Mouse (Mus musculus) midbrain, embryonic 10.5 days (tissue): Measurements from ENCODE around the gene Stn1. TPM values are rescaled to one million over a fixed set of nuclear protein-coding genes. Genes with fewer than 3 reads are reported as not detected.

Source experiments
- DNase-seq: peaks from one replicate; pipeline ENCODE4 v3.0.0-alpha.2; 2017; ENCODE audit warnings: low spot score
- H3K27ac ChIP-seq: fragments of 300-500 bp; sonication (generic); replicated peaks from 2 replicates; pipeline ENCODE4 v1.5.1; 2016; ENCODE audit warnings: mild to moderate bottlenecking
- H3K27me3 ChIP-seq: fragments of 300-500 bp; sonication (generic); 2 replicates; pipeline ENCODE4 v1.6.1; 2016; ENCODE audit warnings: low read depth, mild to moderate bottlenecking; ENCODE audit not compliant: poor library complexity, severe bottlenecking
- H3K36me3 ChIP-seq: fragments of 300-500 bp; sonication (generic); 2 replicates; pipeline ENCODE4 v1.6.1; 2016; ENCODE audit warnings: mild to moderate bottlenecking, moderate library complexity
- H3K4me1 ChIP-seq: fragments of 300-500 bp; sonication (generic); 2 replicates; pipeline ENCODE4 v1.6.1; 2016
- H3K4me3 ChIP-seq: fragments of 300-500 bp; sonication (generic); 2 replicates; pipeline ENCODE4 v1.5.1; 2016; ENCODE audit warnings: mild to moderate bottlenecking, moderate library complexity
- H3K9me3 ChIP-seq: fragments of 300-500 bp; sonication (generic); replicated peaks from 2 replicates; pipeline ENCODE4 v1.6.1; 2016; ENCODE audit warnings: mild to moderate bottlenecking
- WGBS: fragments of 180-500 bp; shearing (Covaris S2); methylation state at CpG from one replicate; pipeline ENCODE4 v1.1.7; 2016; 5-methylcytosine and 5-hydroxymethylcytosine counted together
- polyA plus RNA-seq: library from polyadenylated mRNA; unstranded; fragments of >200 nt; fragmentation: Nextera tagmentation; extraction: Ambion mirVana; gene quantifications from 2 replicates; pipeline ENCODE4 v1.2.1, GENCODE M21; 2016

Stn1 gene
- polyA plus RNA-seq, 1 experiment from 2014 or later: 63.4 TPM

DNA sequence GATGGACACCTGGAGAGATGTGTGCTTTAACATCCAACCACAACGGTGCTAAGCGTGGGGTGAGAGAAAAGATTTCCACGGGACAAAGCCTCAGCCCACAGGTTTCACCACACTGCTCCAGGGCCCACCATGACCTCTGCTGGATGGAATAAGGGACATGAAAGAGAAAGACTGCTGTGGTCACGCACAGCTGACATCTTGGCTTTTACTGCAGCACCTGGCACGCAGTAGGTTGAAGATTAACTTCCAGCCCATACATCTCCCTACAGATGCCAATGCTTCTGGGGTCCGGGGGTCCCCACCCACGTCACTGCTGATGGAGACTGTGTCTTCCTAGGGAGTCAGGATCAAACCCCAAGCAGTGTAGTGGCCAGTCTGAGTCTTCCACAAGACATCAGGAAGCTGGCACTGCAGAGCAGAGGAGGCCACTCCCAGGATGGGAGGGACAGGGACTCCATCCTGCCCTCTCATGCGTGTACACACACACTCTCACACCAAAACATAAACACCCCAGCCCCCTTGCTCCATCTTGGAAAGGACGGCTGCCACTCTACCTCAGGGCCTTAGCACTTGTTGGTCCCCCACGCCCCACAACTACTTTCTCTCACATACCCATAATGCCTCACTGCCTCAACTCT lies 85.7 kb downstream of the Stn1 start:
- no peak overlapping the region for H3K4me3 ChIP-seq
- peaks cover 77% of the 10 kb centered on the region for H3K4me1 ChIP-seq
- H3K27me3 ChIP-seq: peaks cover 42% of the 10 kb centered on the region
- no peak overlapping the region for H3K27ac ChIP-seq
- WGBS: 79% methylated on average over 10 of the region's 10 CpGs
- no peaks in the 10 kb centered on the region for H3K9me3 ChIP-seq
- H3K36me3 ChIP-seq: no peaks in the 10 kb centered on the region
- DNase-seq: no peak

Other genes with a start within 250 kb of the Stn1 start
- 1.7 TPM in 2 replicates for gene Sh3pxd2a, start 73.1 kb downstream of the Stn1 start, polyA plus RNA-seq
- gene Slk, start 42.2 kb upstream of the Stn1 start, polyA plus RNA-seq: 5.9 and 7.0 TPM in 2 replicates
- gene Col17a1, start 154.6 kb upstream of the Stn1 start, polyA plus RNA-seq: 0.17 and 0.31 TPM in 2 replicates
- 271 and 279 TPM in 2 replicates for gene Sfr1, start 194.2 kb upstream of the Stn1 start, polyA plus RNA-seq